Mouse (Mus musculus) small intestine, adult 2 months (tissue): ENCODE measurements around the gene Hoxa1. TPM values are rescaled to one million over a fixed set of nuclear protein-coding genes. Genes with fewer than 3 reads are reported as not detected.

Experiments
- H3K27ac ChIP-seq: fragments of 200-500 bp; 2 replicates; pipeline ENCODE4 v1.5.1; 2012; ENCODE audit warnings: low read depth, low read length, control low read depth, inconsistent platforms; ENCODE audit not compliant: insufficient read depth
- H3K27me3 ChIP-seq: fragments of 200-500 bp; 2 replicates; pipeline ENCODE4 v1.6.1; 2012; ENCODE audit warnings: mild to moderate bottlenecking, moderate library complexity, low read length, inconsistent platforms; ENCODE audit not compliant: control insufficient read depth, insufficient read depth
- H3K36me3 ChIP-seq: fragments of 200-500 bp; 2 replicates; pipeline ENCODE4 v1.6.1; 2012; ENCODE audit warnings: mild to moderate bottlenecking, low read length, control low read depth, inconsistent platforms; ENCODE audit not compliant: control insufficient read depth, insufficient read depth
- H3K4me1 ChIP-seq: fragments of 200-500 bp; 2 replicates; pipeline ENCODE4 v1.6.1; 2012; ENCODE audit warnings: low read length, inconsistent platforms, mixed read lengths; ENCODE audit not compliant: control insufficient read depth, insufficient read depth, insufficient read length
- H3K4me3 ChIP-seq: fragments of 200-500 bp; 2 replicates; pipeline ENCODE4 v1.5.1; 2012; ENCODE audit warnings: low read depth, mild to moderate bottlenecking, control low read depth, inconsistent platforms, low read length, moderate library complexity
- CTCF ChIP-seq: fragments of 200-500 bp; IDR thresholded peaks from 2 replicates; pipeline ENCODE4 v1.5.1; 2012; ENCODE audit warnings: low read depth, mild to moderate bottlenecking, control low read depth, inconsistent platforms, low read length, moderate library complexity, mixed read lengths; ENCODE audit not compliant: insufficient replicate concordance, insufficient read length; ENCODE audit errors: extremely low read depth
- POLR2A ChIP-seq: fragments of 200-500 bp; IDR thresholded peaks from 2 replicates; pipeline ENCODE4 v1.6.1; 2012; ENCODE audit warnings: low read depth, mild to moderate bottlenecking, control low read depth, inconsistent platforms, low read length, moderate library complexity
- WGBS: fragments of 180-500 bp; shearing (Covaris S2); methylation state at CpG from one replicate; pipeline ENCODE4 v1.1.7; 2018; 5-methylcytosine and 5-hydroxymethylcytosine counted together
- polyA plus RNA-seq: library from polyadenylated mRNA; depleted of rRNA; stranded (reverse); fragments of >200 nt; gene quantifications from 2 replicates; pipeline ENCODE4 v1.2.3, GENCODE M21; 2012; rRNA removed

Hoxa1 gene
- 0.11 and 0.28 TPM in 2 replicates for polyA plus RNA-seq

- Histone ChIP-seq H3K27me3 (peaks cover 33% of the 10 kb centered on the region), H3K4me3 (peak within 1 kb of the TSS; percentile 79), H3K36me3 (no peaks in the 10 kb centered on the region), H3K4me1 (peaks cover 5% of the 10 kb centered on the region; the same call in 1 of the 2 replicates), H3K27ac (peak within 1 kb of the TSS; percentile 66)
- under 1% methylated on average over 55 of the region's 55 CpGs for WGBS
- TF ChIP-seq POLR2A, result no peak
- TF ChIP-seq CTCF, result no peak
These were observed at the start of gene Hoxa1 for GRCm38 (mm10) chr6:52158276-52159051. TSS of gene Hoxa1 (minus strand) at chr6:52158317.

DNA sequence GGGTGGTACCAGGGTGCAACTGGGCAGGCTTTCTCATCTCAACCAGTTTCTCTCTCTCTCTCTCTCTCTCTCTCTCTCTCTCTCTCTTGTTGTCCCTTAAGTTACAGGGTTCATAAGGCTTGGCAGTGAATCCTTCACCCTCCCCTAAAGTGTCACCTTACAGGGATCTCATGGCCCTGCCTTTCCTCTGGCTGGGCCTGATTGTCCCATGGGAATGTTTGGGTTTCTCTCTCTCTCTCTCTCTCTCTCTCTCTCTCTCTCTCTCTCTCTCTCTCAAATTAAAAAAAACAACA is 49.5 kb upstream of the Hoxa1 start:
- TF ChIP-seq POLR2A, result no peak
- TF ChIP-seq CTCF, result no peak
- 0 out of 2 replicates have a peak overlapping the region, but pooled peaks have one; percentile 15 for H3K27ac ChIP-seq
- no peaks in the 10 kb centered on the region for H3K36me3 ChIP-seq
- no peak overlapping the region for H3K4me3 ChIP-seq
- peaks cover 1% of the 10 kb centered on the region for H3K4me1 ChIP-seq
- H3K27me3 ChIP-seq, result peaks cover 82% of the 10 kb centered on the region

- peaks cover 80% of the 10 kb centered on the region for H3K27me3 ChIP-seq
- H3K4me1 ChIP-seq, result no peaks in the 10 kb centered on the region; the same call in none of the 2 replicates
- no peak overlapping the region for H3K4me3 ChIP-seq
- H3K36me3 ChIP-seq, result no peaks in the 10 kb centered on the region
- H3K27ac ChIP-seq, result 0 out of 2 replicates have a peak overlapping the region, but pooled peaks have one; percentile 15
- WGBS, result 33% methylated on average over 4 of the region's 4 CpGs
- TF ChIP-seq CTCF (no peak), POLR2A (no peak)
These were observed 49.0 kb upstream of the Hoxa1 start for GRCm38 (mm10) chr6:52206882-52207683.

DNA sequence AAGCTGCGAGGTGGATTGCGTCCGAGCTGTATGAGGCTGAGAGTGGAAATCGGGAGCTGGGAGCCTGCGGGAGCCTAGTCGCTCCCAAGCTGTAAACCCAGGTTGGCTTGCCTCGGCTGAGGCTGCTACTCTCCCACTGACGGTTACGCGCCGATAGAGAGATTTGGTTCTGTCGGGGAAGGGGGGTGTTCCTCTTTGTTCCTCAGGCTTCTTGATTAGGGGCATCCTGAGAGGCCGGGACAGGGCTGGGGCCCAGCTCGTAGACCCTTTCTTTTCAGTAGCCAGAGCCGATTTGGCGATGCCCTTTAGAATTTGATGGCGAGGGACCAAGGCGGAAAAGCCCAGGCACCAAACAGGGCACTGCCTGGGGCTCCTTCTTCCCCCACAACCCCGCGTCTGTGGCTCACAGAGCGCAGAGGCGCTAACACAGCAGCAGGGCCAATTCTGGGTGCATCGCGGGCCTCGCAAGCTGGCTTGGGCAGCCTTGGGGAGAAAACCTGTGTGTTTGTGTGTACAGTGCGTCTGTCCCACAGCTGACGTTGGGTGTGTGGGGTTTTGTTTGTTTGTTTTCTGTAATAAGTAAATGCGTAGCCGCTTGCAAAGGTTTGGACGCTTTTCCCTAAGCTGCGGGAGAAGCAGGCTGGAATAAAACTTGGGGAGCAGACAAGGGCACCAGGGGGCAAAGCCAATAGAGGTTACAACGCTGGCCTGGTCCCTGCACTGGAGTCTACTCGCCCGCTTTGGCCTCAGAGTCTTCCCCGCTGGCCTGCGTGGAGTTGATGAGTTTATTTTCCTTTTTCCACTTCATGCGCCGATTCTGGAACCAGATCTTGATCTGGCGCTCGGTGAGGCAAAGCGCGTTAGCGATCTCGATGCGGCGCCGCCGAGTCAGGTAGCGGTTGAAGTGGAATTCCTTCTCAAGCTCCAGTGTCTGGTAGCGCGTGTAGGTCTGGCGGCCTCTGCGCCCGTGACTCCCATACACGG is 47.8 kb upstream of the Hoxa1 start:
- Histone ChIP-seq H3K4me3 (no peak overlapping the region), H3K27ac (peak overlapping the region; percentile 24; the same call in 1 of the 2 replicates), H3K27me3 (peaks cover 70% of the 10 kb centered on the region), H3K4me1 (peaks cover 4% of the 10 kb centered on the region), H3K36me3 (no peaks in the 10 kb centered on the region)
- TF ChIP-seq POLR2A (no peak), CTCF (no peak)
- 27% methylated on average over 55 of the region's 55 CpGs for WGBS

DNA sequence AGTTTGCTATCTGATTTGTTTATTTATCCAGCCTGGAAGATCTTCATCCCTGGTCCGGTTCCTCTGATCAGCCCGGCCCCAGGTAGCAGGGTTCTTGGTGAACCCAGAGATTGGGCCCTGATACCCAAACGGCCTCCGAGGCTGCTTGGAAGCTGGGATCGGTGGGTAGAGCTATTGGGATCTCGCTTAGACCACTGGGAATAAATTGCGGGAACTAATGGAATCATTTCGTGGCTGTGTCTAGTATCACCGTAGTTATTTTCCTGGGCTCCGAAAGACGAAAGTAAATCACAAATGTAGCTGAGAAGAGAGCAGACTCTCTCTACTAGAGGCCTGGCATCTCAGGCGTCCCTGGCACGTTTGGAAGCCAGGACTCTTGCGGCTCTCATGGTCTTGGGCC is 47.1 kb upstream of the Hoxa1 start:
- Histone ChIP-seq H3K4me1 (peaks cover 8% of the 10 kb centered on the region), H3K27ac (peak overlapping the region; percentile 24), H3K36me3 (no peaks in the 10 kb centered on the region), H3K27me3 (peaks cover 68% of the 10 kb centered on the region), H3K4me3 (no peak overlapping the region)
- WGBS, result 30% methylated on average over 14 of the region's 14 CpGs
- TF ChIP-seq CTCF (no peak), POLR2A (no peak)

GRCm38 (mm10) chr6:52204050-52204752 is 46.1 kb upstream of the Hoxa1 start, which contains the start of gene Hoxa5:
TSS of gene Hoxa5 (minus strand) at chr6:52204587.
- Histone ChIP-seq H3K4me1 (peaks cover 11% of the 10 kb centered on the region), H3K4me3 (peak within 1 kb of the TSS; percentile 65), H3K27me3 (peaks cover 61% of the 10 kb centered on the region), H3K27ac (peak within 1 kb of the TSS; percentile 48), H3K36me3 (no peaks in the 10 kb centered on the region)
- TF ChIP-seq CTCF, result peak; percentile 79
- no peak for TF ChIP-seq POLR2A
- WGBS, result 13% methylated on average over 65 of the region's 65 CpGs
